Mouse (Mus musculus): ENCODE measurements around the gene Ptgfrn. TPM values are rescaled to one million over a fixed set of nuclear protein-coding genes. Genes with fewer than 3 reads are reported as not detected.

The Ptgfrn gene
- total and polyA plus RNA-seq, 3 experiments, result not detected

DNA sequence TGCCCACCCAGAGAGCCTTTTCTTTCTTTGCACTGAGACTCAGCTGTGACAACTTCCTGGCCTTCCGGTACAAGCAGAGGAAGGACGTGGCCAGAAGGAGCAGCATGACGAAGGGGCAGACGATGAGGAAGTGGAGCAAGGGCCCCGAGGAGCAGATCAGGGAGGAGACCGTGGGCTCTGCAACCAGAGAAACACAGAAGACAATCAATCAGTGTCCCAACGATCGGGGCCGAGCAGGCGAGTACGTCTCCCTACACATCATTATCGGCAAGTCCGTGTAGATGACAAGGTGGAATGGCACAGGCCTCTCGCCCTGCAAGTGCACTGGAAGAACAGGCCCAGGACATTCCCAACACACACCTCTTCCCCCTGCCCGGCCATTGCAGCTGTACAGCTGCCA is 116.4 kb downstream of the Ptgfrn start:
- in situ Hi-C loops (cut with MboI; ENCODE audit: low pct_ligation_motif_present, low pct_unique_long_range_greater_than_20kb, low sequenced_read_pairs) (no loop called here), dilution Hi-C loops (cut with MboI; ENCODE audit: extremely low pct_ligation_motif_present, extremely low pct_unique_long_range_greater_than_20kb, low sequenced_read_pairs) (no loop called here)
- no peak for TF ChIP-seq SIN3A (IDR thresholded peaks at IDR 0.05; ENCODE audit: low read length)
- no peak for TF ChIP-seq NELFE (IDR thresholded peaks at IDR 0.05; ENCODE audit: low read depth, low read length)
- TF ChIP-seq RAD21 (IDR thresholded peaks at IDR 0.05; ENCODE audit: low read depth, low read length), result no peak
- no peak for TF ChIP-seq ZNF384 (IDR thresholded peaks at IDR 0.05; ENCODE audit: low read depth, low read length)
- TF ChIP-seq BHLHE40 (IDR thresholded peaks at IDR 0.05; ENCODE audit: low read depth, low read length), result no peak
- TF ChIP-seq EP300 (IDR thresholded peaks at IDR 0.05; ENCODE audit: low read length), result no peak
- TF ChIP-seq E2F4 (IDR thresholded peaks at IDR 0.05; ENCODE audit: insufficient replicate concordance, low read depth, low read length), result no peak
- TF ChIP-seq MEF2A (IDR thresholded peaks at IDR 0.05; ENCODE audit: borderline replicate concordance, low read depth, low read length), result no peak
- no peak for TF ChIP-seq JUND (conservative IDR thresholded peaks at IDR 0.05; ENCODE audit: low read depth, low read length)
- no peak for TF ChIP-seq POLR2AphosphoS2 (IDR thresholded peaks at IDR 0.05; ENCODE audit: low read depth, low read length)
- TF ChIP-seq MAX (IDR thresholded peaks at IDR 0.05; ENCODE audit: low read length), result no peak
- H3K27me3 ChIP-seq (replicated peaks), result no peaks in the 10 kb centered on the region
- no peak overlapping the region for H3K4me2 ChIP-seq (ENCODE audit: insufficient read depth, low read depth, poor library complexity, severe bottlenecking)
- no peak overlapping the region for H3K27ac ChIP-seq (ENCODE audit: insufficient read depth, low read depth)
- no peaks in the 10 kb centered on the region for H3K9me3 ChIP-seq (replicated peaks; ENCODE audit: low read length)
- no peaks in the 10 kb centered on the region for H3K36me3 ChIP-seq (replicated peaks in 1 of 2; ENCODE audit: control insufficient read depth in 1 of 2, insufficient read depth in 1 of 2, low read length in 1 of 2)
- no peaks in the 10 kb centered on the region for H3K79me2 ChIP-seq (replicated peaks; ENCODE audit: control insufficient read depth, extremely low read depth, insufficient read depth, poor library complexity, severe bottlenecking)
- H3K9ac ChIP-seq (ENCODE audit: insufficient read depth, low read depth), result no peak overlapping the region
- no peak for DNase-seq (ENCODE audit: extremely low read depth)
- H3K4me1 ChIP-seq (ENCODE audit: control insufficient read depth in 1 of 2, insufficient read depth in 2 of 2), result peaks cover 0 to 26% of the 10 kb centered on the region in 2 experiments; a peak in 2 of 4 replicates
- no peak overlapping the region for H3K4me3 ChIP-seq (replicated peaks in 1 of 3; ENCODE audit: low read depth in 2 of 3, low read length in 2 of 3, poor library complexity in 1 of 3)

DNA sequence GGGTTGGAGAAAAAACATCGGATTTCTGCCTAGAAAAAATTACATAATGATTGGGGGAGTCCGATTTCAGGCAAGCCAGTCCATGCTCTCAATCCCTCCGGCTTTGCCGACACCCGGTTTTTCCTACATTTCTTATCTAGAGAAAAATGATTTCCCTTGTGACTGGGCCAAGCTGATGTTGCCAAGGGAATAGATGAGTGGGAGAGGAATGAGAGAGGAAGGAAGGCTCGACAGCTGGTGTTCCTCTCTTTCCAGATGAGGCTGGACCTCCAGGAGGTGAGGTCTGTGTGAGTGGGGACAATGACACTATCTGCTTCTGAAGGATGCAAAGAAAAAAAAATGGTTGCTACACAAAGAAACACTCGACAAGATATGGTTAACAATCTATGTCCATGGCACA is 116.9 kb downstream of the Ptgfrn start:
- Histone ChIP-seq H3K27me3 (replicated peaks) (no peaks in the 10 kb centered on the region), H3K9ac (ENCODE audit: insufficient read depth, low read depth) (no peak overlapping the region), H3K79me2 (replicated peaks; ENCODE audit: control insufficient read depth, extremely low read depth, insufficient read depth, poor library complexity, severe bottlenecking) (no peaks in the 10 kb centered on the region), H3K4me2 (ENCODE audit: insufficient read depth, low read depth, poor library complexity, severe bottlenecking) (no peak overlapping the region), H3K36me3 (replicated peaks in 1 of 2; ENCODE audit: control insufficient read depth in 1 of 2, insufficient read depth in 1 of 2, low read length in 1 of 2) (no peaks in the 10 kb centered on the region), H3K27ac (ENCODE audit: insufficient read depth, low read depth) (no peak overlapping the region), H3K4me1 (ENCODE audit: control insufficient read depth in 1 of 2, insufficient read depth in 2 of 2) (peaks cover 0 to 26% of the 10 kb centered on the region in 2 experiments; a peak in 2 of 4 replicates), H3K4me3 (replicated peaks in 1 of 3; ENCODE audit: low read depth in 2 of 3, low read length in 2 of 3, poor library complexity in 1 of 3) (no peak overlapping the region), H3K9me3 (replicated peaks; ENCODE audit: low read length) (no peaks in the 10 kb centered on the region)
- DNase-seq (ENCODE audit: extremely low read depth), result no peak
- TF ChIP-seq TCF12 (IDR thresholded peaks at IDR 0.05; ENCODE audit: low read depth, low read length), result no peak
- no peak for TF ChIP-seq MXI1 (IDR thresholded peaks at IDR 0.05; ENCODE audit: low read depth, low read length)
- no peak for TF ChIP-seq ZKSCAN1 (IDR thresholded peaks at IDR 0.05; ENCODE audit: borderline replicate concordance, low read depth, low read length)
- in situ Hi-C loops (cut with MboI; ENCODE audit: low pct_ligation_motif_present, low pct_unique_long_range_greater_than_20kb, low sequenced_read_pairs) (no loop called here), dilution Hi-C loops (cut with MboI; ENCODE audit: extremely low pct_ligation_motif_present, extremely low pct_unique_long_range_greater_than_20kb, low sequenced_read_pairs) (no loop called here)

Other genes starting within 250 kb of the Ptgfrn start
- gene Trim45, start 188.1 kb downstream of the Ptgfrn start, total RNA-seq (2012; rRNA removed), result 3.4 and 4.4 TPM in 2 replicates
- 2.2 and 2.7 TPM in 2 replicates for gene Trim45, start 188.1 kb downstream of the Ptgfrn start, total RNA-seq (2014; rRNA removed)
- gene Trim45, start 188.1 kb downstream of the Ptgfrn start, polyA plus RNA-seq (2012; ENCODE audit: insufficient read length, low read depth), result 2.1 and 3.3 TPM in 2 replicates
- 27.2 and 31.8 TPM in 2 replicates for gene Ttf2, start 140.6 kb downstream of the Ptgfrn start, total RNA-seq (2012; rRNA removed)
- 29.7 and 30.3 TPM in 2 replicates for gene Ttf2, start 140.6 kb downstream of the Ptgfrn start, total RNA-seq (2014; rRNA removed)
- 29.7 and 34.0 TPM in 2 replicates for gene Ttf2, start 140.6 kb downstream of the Ptgfrn start, polyA plus RNA-seq (2012; ENCODE audit: insufficient read length, low read depth)
- not detected in 2 replicates for gene Cd101, start 80.7 kb downstream of the Ptgfrn start, total RNA-seq (2012; rRNA removed)
- not detected in 2 replicates for gene Cd101, start 80.7 kb downstream of the Ptgfrn start, total RNA-seq (2014; rRNA removed)
- not detected in 2 replicates for gene Cd101, start 80.7 kb downstream of the Ptgfrn start, polyA plus RNA-seq (2012; ENCODE audit: insufficient read length, low read depth)
- gene Cd2, start 177.7 kb upstream of the Ptgfrn start, total RNA-seq (2012; rRNA removed), result 18.0 TPM in 2 replicates
- gene Cd2, start 177.7 kb upstream of the Ptgfrn start, total RNA-seq (2014; rRNA removed), result 9.5 and 12.6 TPM in 2 replicates
- 33.1 and 35.0 TPM in 2 replicates for gene Cd2, start 177.7 kb upstream of the Ptgfrn start, polyA plus RNA-seq (2012; ENCODE audit: insufficient read length, low read depth)